Mouse (Mus musculus) liver, postnatal 0 days (tissue): ENCODE measurements around the gene Med29.
A peak's percentile ranks its signal among the peaks of the same experiment; 100 is the strongest.

Source experiments
- CTCF ChIP-seq: sonication (generic); IDR thresholded peaks from 2 replicates; pipeline ENCODE4 v1.5.1; 2016; ENCODE audit warnings: antibody characterized with exemption, low read depth
- EP300 ChIP-seq: IDR thresholded peaks from 2 replicates; pipeline ENCODE4 v1.6.1; 2016; ENCODE audit warnings: antibody characterized with exemption, low read depth, mild to moderate bottlenecking

DNA sequence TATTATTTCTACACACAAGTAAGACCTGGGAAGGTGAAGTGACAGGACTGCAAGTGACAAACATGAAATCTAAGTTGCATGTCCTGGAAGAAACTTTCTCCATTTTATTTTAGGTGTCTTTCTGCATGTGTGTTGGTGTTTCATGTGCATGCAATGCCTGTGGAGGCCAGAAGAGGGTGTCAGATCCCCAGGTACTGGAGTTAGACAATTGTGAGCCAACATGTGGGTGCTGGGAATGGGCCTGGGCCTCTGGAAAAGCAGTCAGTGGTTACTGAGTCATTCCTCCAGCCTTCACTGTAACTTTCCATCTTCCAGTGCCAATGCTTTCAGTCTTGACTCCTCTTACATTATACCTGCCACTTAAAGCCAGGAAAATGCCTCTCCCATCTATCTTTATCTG lies 24.9 kb upstream of the Med29 start:
- peak; percentile 38; the same call in 1 of the 2 replicates for TF ChIP-seq CTCF
- TF ChIP-seq EP300: no peak
